Mouse (Mus musculus): ENCODE measurements around the gene Itgb1. TPM values are rescaled to one million over a fixed set of nuclear protein-coding genes. Genes with fewer than 3 reads are reported as not detected.

Gene Itgb1
- total RNA-seq, 2 experiments from 2014 or later: 251 to 274 TPM

Other genes with a start within 250 kb of the Itgb1 start
- not detected for gene Gm3952, start 113.0 kb downstream of the Itgb1 start, total RNA-seq (2021)